ENCODE assay signal across 22 mouse cellular contexts in the genomic region with DNA sequence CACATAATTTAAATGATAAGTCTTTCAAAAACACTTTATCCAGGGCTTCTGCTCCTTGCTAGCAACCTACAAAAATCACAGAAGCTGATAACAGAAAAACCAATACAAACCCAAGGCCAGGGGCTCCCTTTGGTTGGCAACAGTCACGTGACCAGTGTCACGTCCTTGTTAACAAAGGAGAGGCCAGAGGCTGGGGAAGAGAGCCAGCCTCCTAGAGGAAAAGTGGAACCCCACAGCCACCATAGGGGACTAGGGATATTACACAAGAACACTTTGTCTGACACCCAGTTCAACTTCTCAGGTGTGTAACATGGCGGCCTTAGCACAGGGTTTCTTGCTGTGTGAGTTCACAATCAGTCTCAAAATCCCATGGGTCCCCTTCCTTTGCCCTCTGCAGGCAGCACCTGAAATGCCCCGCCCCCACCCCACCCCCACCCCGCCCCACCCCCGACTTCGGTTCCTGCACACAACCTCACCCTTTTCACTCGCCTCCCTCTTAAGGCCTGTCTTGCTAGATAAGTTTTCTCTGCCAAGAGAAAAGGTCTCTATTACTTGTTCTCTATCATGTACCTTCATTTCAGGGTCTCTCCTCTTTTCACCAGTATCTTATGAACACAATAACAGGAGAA.
DNase-seq lines count a peak whose midpoint lies in the region; ATAC-seq and TF ChIP-seq lines count a peak whose summit lies in the region.
"Had no signal": no experiment of that assay in that cellular context is flagged by ENCODE, and none has a peak within 500 bp of the region (broad histone marks: within the 10 kb centered on the region; RNA-seq: fewer than 3 reads in every experiment).

No protein-coding gene starts in this region.

- H3K9me3 ChIP-seq in liver, postnatal 0 days (ENCODE audit: low read length) = no peaks in the 10 kb centered on the region
- no peaks in the 10 kb centered on the region for H3K9me3 ChIP-seq in intestine, embryonic 16.5 days (ENCODE audit: control insufficient read depth, low read length)
- H3K9me3 ChIP-seq in liver, embryonic 13.5 days (replicated peaks) = no peaks in the 10 kb centered on the region
- H3K9me3 ChIP-seq: embryonic facial prominence, embryonic 15.5 days; forebrain, embryonic 15.5 days; hindbrain, embryonic 12.5 days; limb, embryonic 13.5 days had no signal

- no peak for TF ChIP-seq EP300 in liver, postnatal 0 days (IDR thresholded peaks at IDR 0.05; ENCODE audit: low read depth)

- no peak overlapping the region for H3K9ac ChIP-seq in liver, postnatal 0 days (replicated peaks)
- no peak overlapping the region for H3K9ac ChIP-seq in intestine, embryonic 16.5 days (ENCODE audit: low read depth, low read length)
- H3K9ac ChIP-seq in liver, embryonic 13.5 days = no peak overlapping the region
- H3K9ac ChIP-seq: embryonic facial prominence, embryonic 15.5 days; forebrain, embryonic 15.5 days; hindbrain, embryonic 12.5 days; limb, embryonic 13.5 days had no signal

- 38% methylated on average over 8 of the region's 8 CpGs for WGBS in liver, postnatal 0 days (ENCODE audit: insufficient replicate concordance)
- 48% methylated on average over 8 of the region's 8 CpGs for WGBS in intestine, embryonic 16.5 days
- WGBS in liver, embryonic 13.5 days (ENCODE audit: insufficient replicate concordance) = 27% methylated on average over 8 of the region's 8 CpGs

- H3K27ac ChIP-seq in liver, postnatal 0 days (ENCODE audit: low read depth) = no peak overlapping the region
- peak overlapping the region; percentile 60 for H3K27ac ChIP-seq in intestine, embryonic 16.5 days (ENCODE audit: low read length)
- no peak overlapping the region; the same call in 1 of the 2 replicates for H3K27ac ChIP-seq in liver, embryonic 13.5 days
- H3K27ac ChIP-seq: embryonic facial prominence, embryonic 15.5 days; forebrain, embryonic 15.5 days; hindbrain, embryonic 12.5 days; layer of hippocampus, adult 2 months; limb, embryonic 13.5 days had no signal

- TF ChIP-seq CTCF in liver, postnatal 0 days (IDR thresholded peaks at IDR 0.05; ENCODE audit: low read depth) = no peak

- ATAC-seq in liver, postnatal 0 days = no peak
- ATAC-seq in intestine, embryonic 16.5 days = peak; percentile 61
- ATAC-seq in liver, embryonic 13.5 days (ENCODE audit: low read depth) = peak; percentile 82
- ATAC-seq: forebrain, embryonic 15.5 days had no signal

- peak; percentile 49 for DNase-seq in liver
- DNase-seq in liver, postnatal 0 days = no peak
- DNase-seq in liver, embryonic 13.5 days = no peak
- DNase-seq in cerebellum, adult 9-11 months = no peak
- no peak for DNase-seq in urinary bladder, postnatal 10 days (ENCODE audit: low spot score)
- DNase-seq in neural tube, embryonic 10.5 days (ENCODE audit: extremely low spot score, low spot score) = no peak
- DNase-seq: adrenal gland, postnatal 14 days; cerebellum, adult 9-10 months; gastrocnemius, postnatal 14 days; kidney, adult 8-10 months; kidney, postnatal 14 days; layer of hippocampus, postnatal 36 days; lung, postnatal 10 days; right cerebral cortex, postnatal 14 days; thymus, postnatal 36 days had no signal

- no peaks in the 10 kb centered on the region for H3K27me3 ChIP-seq in liver, postnatal 0 days (ENCODE audit: insufficient read depth, low read length)
- H3K27me3 ChIP-seq in intestine, embryonic 16.5 days (replicated peaks; ENCODE audit: control insufficient read depth, insufficient read depth, low read length) = no peaks in the 10 kb centered on the region
- H3K27me3 ChIP-seq in liver, embryonic 13.5 days = no peaks in the 10 kb centered on the region
- H3K27me3 ChIP-seq: embryonic facial prominence, embryonic 15.5 days; forebrain, embryonic 15.5 days; hindbrain, embryonic 12.5 days; limb, embryonic 13.5 days had no signal

- H3K4me2 ChIP-seq in liver, postnatal 0 days (ENCODE audit: low read depth, low read length) = no peak overlapping the region
- H3K4me2 ChIP-seq in intestine, embryonic 16.5 days (ENCODE audit: low read depth, low read length) = no peak overlapping the region
- H3K4me2 ChIP-seq in liver, embryonic 13.5 days = no peak overlapping the region
- H3K4me2 ChIP-seq: embryonic facial prominence, embryonic 15.5 days; forebrain, embryonic 15.5 days; hindbrain, embryonic 12.5 days; limb, embryonic 13.5 days; midbrain, embryonic 11.5 days had no signal

- H3K36me3 ChIP-seq in liver, postnatal 0 days (replicated peaks; ENCODE audit: insufficient read depth, low read length) = no peaks in the 10 kb centered on the region
- H3K36me3 ChIP-seq in intestine, embryonic 16.5 days (ENCODE audit: control insufficient read depth, insufficient read depth, low read length) = no peaks in the 10 kb centered on the region
- H3K36me3 ChIP-seq in liver, embryonic 13.5 days = no peaks in the 10 kb centered on the region
- H3K36me3 ChIP-seq: embryonic facial prominence, embryonic 15.5 days; forebrain, embryonic 15.5 days; hindbrain, embryonic 12.5 days; limb, embryonic 13.5 days had no signal

- H3K4me3 ChIP-seq in liver, postnatal 0 days (ENCODE audit: low read depth, low read length) = no peak overlapping the region
- no peak overlapping the region for H3K4me3 ChIP-seq in intestine, embryonic 16.5 days (ENCODE audit: low read length)
- H3K4me3 ChIP-seq in liver, embryonic 13.5 days (replicated peaks) = no peak overlapping the region
- H3K4me3 ChIP-seq: embryonic facial prominence, embryonic 15.5 days; forebrain, embryonic 15.5 days; hindbrain, embryonic 12.5 days; layer of hippocampus, adult 2 months; limb, embryonic 13.5 days had no signal

- 0 out of 2 replicates have a peak, but pooled peaks cover 8% of the 10 kb centered on the region for H3K4me1 ChIP-seq in liver, postnatal 0 days (ENCODE audit: insufficient read depth)
- H3K4me1 ChIP-seq in intestine, embryonic 16.5 days (ENCODE audit: control insufficient read depth, insufficient read depth, low read length) = peaks cover 27% of the 10 kb centered on the region
- H3K4me1 ChIP-seq in liver, embryonic 13.5 days (replicated peaks) = peaks cover 35% of the 10 kb centered on the region
